16 mouse cellular contexts compared by ENCODE assay signal in the genomic region with DNA sequence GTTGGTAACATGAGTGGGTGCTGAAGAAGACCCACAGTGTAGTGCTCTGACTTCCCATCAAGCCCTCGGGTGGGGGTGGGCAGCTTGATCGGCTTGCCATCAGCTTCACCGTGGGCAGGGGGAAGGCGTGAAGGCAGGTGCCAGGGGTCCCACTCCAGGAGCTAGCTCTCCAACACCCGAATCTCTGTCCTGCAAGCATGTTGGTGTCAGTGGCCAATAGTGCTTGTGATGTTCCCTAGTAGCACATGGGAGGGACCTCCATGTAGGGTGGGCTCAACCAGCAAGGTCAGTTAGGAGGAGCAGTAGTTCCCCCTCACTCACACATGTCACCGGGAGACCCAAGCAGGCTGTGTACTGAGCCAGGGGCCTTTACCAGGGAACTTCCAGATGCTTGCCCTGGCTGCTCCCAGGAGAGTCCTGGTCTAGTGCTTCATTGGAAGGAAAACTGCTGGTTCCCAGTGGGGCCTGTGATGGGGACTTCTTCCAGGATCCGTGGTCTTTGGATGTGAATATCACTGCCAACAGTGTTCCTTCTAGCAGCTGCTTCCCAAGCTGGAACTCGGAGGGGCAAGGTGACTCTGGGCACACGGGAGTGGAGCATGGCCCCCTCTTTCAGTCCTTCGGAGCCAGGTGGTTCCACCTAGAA.
DNase-seq lines count a peak whose midpoint lies in the region; ATAC-seq and TF ChIP-seq lines count a peak whose summit lies in the region.
"Had no signal": no experiment of that assay in that cellular context is flagged by ENCODE, and none has a peak within 500 bp of the region (broad histone marks: within the 10 kb centered on the region; RNA-seq: fewer than 3 reads in every experiment).

No protein-coding gene starts in this region.

- no peak for TF ChIP-seq EP300 in stomach, postnatal 0 days (optimal IDR thresholded peaks at IDR 0.05)

- ATAC-seq in forebrain, embryonic 16.5 days = peak; percentile 7; the same call in 1 of the 2 replicates
- ATAC-seq in midbrain, embryonic 14.5 days (ENCODE audit: low FRiP score, low TSS enrichment) = 0 out of 2 replicates have a peak, but pooled peaks have one; percentile 41
- peak; percentile 21; the same call in 1 of the 2 replicates for ATAC-seq in stomach, postnatal 0 days (ENCODE audit: low FRiP score, low TSS enrichment)

- no peaks in the 10 kb centered on the region for H3K9me3 ChIP-seq in forebrain, embryonic 16.5 days (ENCODE audit: control insufficient read depth, low read length)
- H3K9me3 ChIP-seq in midbrain, embryonic 14.5 days (ENCODE audit: control insufficient read depth, low read length) = no peaks in the 10 kb centered on the region
- H3K9me3 ChIP-seq in stomach, postnatal 0 days (ENCODE audit: control insufficient read depth, low read length) = no peaks in the 10 kb centered on the region
- H3K9me3 ChIP-seq: embryonic facial prominence, embryonic 12.5 days had no signal

- WGBS in forebrain, embryonic 16.5 days = 46% methylated on average over 10 of the region's 10 CpGs
- WGBS in midbrain, embryonic 14.5 days = 42% methylated on average over 10 of the region's 10 CpGs
- WGBS in stomach, postnatal 0 days = 84% methylated on average over 10 of the region's 10 CpGs
- 82% methylated on average over 10 of the region's 10 CpGs for WGBS in lung, adult 2 months

- no peak for TF ChIP-seq POLR2A in lung, adult 2 months (IDR thresholded peaks at IDR 0.05; ENCODE audit: borderline replicate concordance, extremely low read depth, low read depth, low read length)

- H3K4me2 ChIP-seq in forebrain, embryonic 16.5 days (ENCODE audit: low read length) = no peak overlapping the region
- no peak overlapping the region for H3K4me2 ChIP-seq in midbrain, embryonic 14.5 days (ENCODE audit: low read length)
- H3K4me2 ChIP-seq in stomach, postnatal 0 days (replicated peaks; ENCODE audit: low read depth) = no peak overlapping the region

- H3K27me3 ChIP-seq in forebrain, embryonic 16.5 days (replicated peaks; ENCODE audit: control insufficient read depth, insufficient read depth, low read length) = peaks cover 31% of the 10 kb centered on the region
- no peaks in the 10 kb centered on the region for H3K27me3 ChIP-seq in midbrain, embryonic 14.5 days (ENCODE audit: control insufficient read depth, insufficient read depth, low read length)
- H3K27me3 ChIP-seq in stomach, postnatal 0 days (ENCODE audit: control insufficient read depth, insufficient read depth, low read length) = no peaks in the 10 kb centered on the region
- H3K27me3 ChIP-seq: embryonic facial prominence, embryonic 12.5 days had no signal

- no peak overlapping the region for H3K4me3 ChIP-seq in forebrain, embryonic 16.5 days (replicated peaks; ENCODE audit: low read length)
- no peak overlapping the region for H3K4me3 ChIP-seq in midbrain, embryonic 14.5 days (replicated peaks; ENCODE audit: low read depth, low read length)
- no peak overlapping the region for H3K4me3 ChIP-seq in stomach, postnatal 0 days (ENCODE audit: low read depth, low read length)
- H3K4me3 ChIP-seq in lung, adult 2 months (replicated peaks; ENCODE audit: extremely low read depth, low read depth, low read length) = no peak overlapping the region
- H3K4me3 ChIP-seq: embryonic facial prominence, embryonic 12.5 days; gastrocnemius, adult 2 months had no signal

- no peak overlapping the region for H3K9ac ChIP-seq in forebrain, embryonic 16.5 days (replicated peaks; ENCODE audit: low read depth, low read length)
- H3K9ac ChIP-seq in midbrain, embryonic 14.5 days (replicated peaks; ENCODE audit: low read length) = no peak overlapping the region
- no peak overlapping the region for H3K9ac ChIP-seq in stomach, postnatal 0 days (ENCODE audit: low read length)
- H3K9ac ChIP-seq: embryonic facial prominence, embryonic 12.5 days had no signal

- no peak overlapping the region for H3K27ac ChIP-seq in forebrain, embryonic 16.5 days (ENCODE audit: low read length)
- H3K27ac ChIP-seq in midbrain, embryonic 14.5 days (replicated peaks; ENCODE audit: low read depth, low read length) = peak overlapping the region; percentile 93
- H3K27ac ChIP-seq in stomach, postnatal 0 days (replicated peaks) = no peak overlapping the region
- H3K27ac ChIP-seq: embryonic facial prominence, embryonic 12.5 days; gastrocnemius, adult 2 months; kidney, postnatal 0 days; macrophage had no signal

- TF ChIP-seq CTCF in stomach, postnatal 0 days (IDR thresholded peaks at IDR 0.05; ENCODE audit: low read depth) = no peak
- TF ChIP-seq CTCF in lung, adult 2 months (IDR thresholded peaks at IDR 0.05; ENCODE audit: insufficient read depth, low read length) = no peak

- peak; percentile 37 for DNase-seq in testis, postnatal 10 days (ENCODE audit: low spot score)
- no peak for DNase-seq in testis, postnatal 14 days (ENCODE audit: low spot score)
- peak; percentile 49 for DNase-seq in midbrain, embryonic 14.5 days
- DNase-seq in stomach, postnatal 0 days (ENCODE audit: low spot score) = no peak
- no peak for DNase-seq in lung, adult 2 months
- DNase-seq in urinary bladder, postnatal 36 days (ENCODE audit: low spot score in 2 of 2) = no peak
- DNase-seq in left cerebral cortex, adult 9 months (ENCODE audit: low spot score in 2 of 2) = no peak
- DNase-seq: adrenal gland, adult 2 months; cerebellum, adult 8-10 months; gastrocnemius, adult 2 months; heart, postnatal 10 days; thymus, postnatal 14 days had no signal

- no peaks in the 10 kb centered on the region for H3K36me3 ChIP-seq in forebrain, embryonic 16.5 days (ENCODE audit: control insufficient read depth, insufficient read depth)
- H3K36me3 ChIP-seq in midbrain, embryonic 14.5 days (ENCODE audit: control insufficient read depth, insufficient read depth, low read length) = no peaks in the 10 kb centered on the region
- H3K36me3 ChIP-seq in stomach, postnatal 0 days (ENCODE audit: control insufficient read depth, insufficient read depth, low read length) = no peaks in the 10 kb centered on the region
- H3K36me3 ChIP-seq: embryonic facial prominence, embryonic 12.5 days had no signal

- peaks cover 23% of the 10 kb centered on the region for H3K4me1 ChIP-seq in forebrain, embryonic 16.5 days (replicated peaks; ENCODE audit: control insufficient read depth, insufficient read depth, low read length)
- peaks cover 36% of the 10 kb centered on the region for H3K4me1 ChIP-seq in midbrain, embryonic 14.5 days (ENCODE audit: control insufficient read depth, insufficient read depth, low read length)
- no peaks in the 10 kb centered on the region for H3K4me1 ChIP-seq in stomach, postnatal 0 days (replicated peaks; ENCODE audit: control insufficient read depth, insufficient read depth)
- H3K4me1 ChIP-seq in lung, adult 2 months (ENCODE audit: control insufficient read depth, insufficient read depth, low read length) = no peaks in the 10 kb centered on the region

Comparison
In these comparisons a context has a peak if more than half of its experiments do, and no peak if none do; other contexts are left out.
1. DNase-seq: peak in testis, postnatal 10 days (single experiment) and midbrain, embryonic 14.5 days (single experiment); none in testis, postnatal 14 days (single experiment), stomach, postnatal 0 days (single experiment), lung, adult 2 months (single experiment), urinary bladder, postnatal 36 days (0 of 2) and left cerebral cortex, adult 9 months (0 of 2).
2. Peak in every context shown above with its lines, with median percentiles within 50 percentile points of each other: ATAC-seq.